Mouse (Mus musculus) erythroid progenitor cell, adult 5-6 weeks (primary cell): ENCODE measurements around the gene Ttc25. TPM values are rescaled to one million over a fixed set of nuclear protein-coding genes. Genes with fewer than 3 reads are reported as not detected.
A peak's percentile ranks its signal among the peaks of the same experiment; 100 is the strongest.
"Not testable (repeated sequence)": the region's sequence is repeated elsewhere in the genome, so short reads cannot be mapped to it uniquely, and the experiment has no call there.

Experiments
- ATAC-seq: replicated peaks from 2 replicates; pipeline ENCODE4 v1.8.0; 2016; ENCODE audit warnings: moderate number of reproducible peaks, mild to moderate bottlenecking, moderate TSS enrichment, inconsistent platforms; ENCODE audit not compliant: poor library complexity, low FRiP score, severe bottlenecking
- total RNA-seq, 2 experiments: library from RNA; stranded (forward) in 1 of 2; stranded (reverse) in 1 of 2; fragments of 150-400 nt in 1 of 2; fragments of 186-747, 209-891 nt in 1 of 2; gene quantifications; 2 replicates each; pipeline versions ENCODE4 v1.2.3 to v1.2.4; 2015 to 2017; ENCODE audit warnings: low replicate concordance in 2 of 2

Gene Ttc25
- total RNA-seq, 2 experiments from 2014 or later = not detected

- no peak for ATAC-seq
Observed at GRCm38 (mm10) chr11:100567229-100567628, 21.8 kb downstream of the Ttc25 start.

GRCm38 (mm10) chr11:100567815-100568245 lies 22.4 kb downstream of the Ttc25 start:
- no peak for ATAC-seq

- no peak for ATAC-seq
Observed at GRCm38 (mm10) chr11:100568692-100569091, 23.3 kb downstream of the Ttc25 start.

GRCm38 (mm10) chr11:100569789-100570188 lies 24.4 kb downstream of the Ttc25 start:
- ATAC-seq = no peak

GRCm38 (mm10) chr11:100570430-100571201 lies 25.2 kb downstream of the Ttc25 start:
- ATAC-seq = peak; percentile 60

GRCm38 (mm10) chr11:100571202-100571567 lies 25.8 kb downstream of the Ttc25 start:
- peak; percentile 21; the same call in 1 of the 2 replicates for ATAC-seq

- ATAC-seq = no peak
Observed at GRCm38 (mm10) chr11:100574188-100574587, 28.8 kb downstream of the Ttc25 start.

- ATAC-seq = peak; percentile 52
Observed at GRCm38 (mm10) chr11:100574708-100575483, 29.5 kb downstream of the Ttc25 start, which contains the start of gene Cnp. Gene Cnp (plus strand): TSS chr11:100574904.

GRCm38 (mm10) chr11:100575484-100575855 lies 30.1 kb downstream of the Ttc25 start:
- ATAC-seq = no peak

GRCm38 (mm10) chr11:100576256-100576655 lies 30.8 kb downstream of the Ttc25 start:
- ATAC-seq = no peak

- ATAC-seq = no peak
Observed at GRCm38 (mm10) chr11:100577852-100578599, 32.6 kb downstream of the Ttc25 start.

GRCm38 (mm10) chr11:100579116-100579799 lies 33.9 kb downstream of the Ttc25 start:
- ATAC-seq = no peak

GRCm38 (mm10) chr11:100580275-100580674 lies 34.9 kb downstream of the Ttc25 start:
- no peak for ATAC-seq

GRCm38 (mm10) chr11:100581756-100582155 lies 36.3 kb downstream of the Ttc25 start:
- no peak for ATAC-seq

GRCm38 (mm10) chr11:100582413-100582812 lies 37.0 kb downstream of the Ttc25 start:
- not testable (repeated sequence) for ATAC-seq

GRCm38 (mm10) chr11:100582836-100583235 lies 37.4 kb downstream of the Ttc25 start:
- no peak for ATAC-seq

GRCm38 (mm10) chr11:100584561-100584961 lies 39.2 kb downstream of the Ttc25 start:
- no peak for ATAC-seq

GRCm38 (mm10) chr11:100585148-100585547 lies 39.7 kb downstream of the Ttc25 start:
- no peak for ATAC-seq

- ATAC-seq = no peak
Observed at GRCm38 (mm10) chr11:100588462-100588861, 43.1 kb downstream of the Ttc25 start.
